Comparison of ENCODE assay signal across 8 mouse cellular contexts in the genomic region with DNA sequence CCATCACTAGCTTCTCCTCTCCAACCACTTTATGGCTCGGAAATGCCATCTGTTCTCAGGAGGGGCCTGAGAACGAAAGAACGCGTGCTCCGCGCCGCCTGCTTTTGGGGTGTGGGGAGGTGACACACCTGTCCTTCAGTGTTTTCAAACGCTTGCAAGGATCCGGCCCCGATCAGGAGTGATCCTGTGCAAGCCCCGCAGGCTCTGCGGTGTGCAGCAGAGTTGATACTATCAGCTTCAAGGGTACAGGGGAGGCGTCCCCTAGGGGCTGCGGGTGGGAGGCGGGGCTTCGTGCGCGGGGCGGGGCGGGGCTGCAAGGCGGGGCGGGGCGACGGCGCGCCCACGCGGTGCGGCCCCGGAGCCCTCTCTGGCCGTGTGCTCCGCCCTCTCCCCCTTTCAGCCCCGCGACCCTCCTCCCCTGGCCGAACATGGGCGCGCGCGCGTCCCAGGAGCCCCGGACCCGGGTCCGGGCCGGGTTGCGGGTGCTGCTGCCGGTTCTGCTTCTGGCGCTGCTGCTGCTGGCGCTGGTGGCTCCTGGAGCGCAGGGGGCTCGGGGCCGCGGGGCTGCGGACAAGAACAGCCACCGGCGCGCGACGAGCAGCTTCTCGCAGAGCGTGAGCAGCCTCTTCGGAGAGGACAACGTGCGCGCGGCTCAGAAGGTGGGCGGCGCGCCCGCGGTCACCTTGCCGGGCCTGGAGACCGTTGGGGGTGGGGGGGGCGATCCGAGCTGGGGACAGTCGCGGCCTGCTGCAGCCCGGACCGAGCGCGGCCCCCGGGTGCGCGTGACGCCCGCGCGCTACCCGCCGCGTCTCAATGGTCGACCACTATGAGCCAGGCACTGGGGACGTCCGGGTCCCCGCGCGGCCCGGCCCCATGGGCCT. TPM values are rescaled to one million over a fixed set of nuclear protein-coding genes. Genes with fewer than 3 reads are reported as not detected.
DNase-seq lines count a peak whose midpoint lies in the region; ATAC-seq and TF ChIP-seq lines count a peak whose summit lies in the region.

Gene Bri3bp, plus strand, starts transcription at position 335 of the 881 bp plus-strand sequence.

- ATAC-seq in embryonic facial prominence, embryonic 12.5 days (ENCODE audit: insufficient number of reproducible peaks, insufficient read depth, low FRiP score, low TSS enrichment): peak; percentile 92
- peak; percentile 95 for ATAC-seq in heart, embryonic 12.5 days (ENCODE audit: insufficient number of reproducible peaks, low FRiP score)
- ATAC-seq in kidney, embryonic 16.5 days (ENCODE audit: low FRiP score, low TSS enrichment): peak; percentile 94
- peak; percentile 90 for ATAC-seq in liver, embryonic 14.5 days (ENCODE audit: insufficient read depth)
- ATAC-seq in neural tube, embryonic 12.5 days (ENCODE audit: low FRiP score, low read depth): peak; percentile 90

- H3K79me2 ChIP-seq in C2C12 (ENCODE audit: control insufficient read depth, insufficient read depth): peaks cover 48% of the 10 kb centered on the region

- H3ac ChIP-seq in C2C12 (ENCODE audit: control insufficient read depth, insufficient read length, low read depth): peak within 1 kb of the TSS; percentile 80

- WGBS in embryonic facial prominence, embryonic 12.5 days: 1% methylated on average over 91 of the region's 97 CpGs
- under 1% methylated on average over 79 of the region's 97 CpGs for WGBS in heart, embryonic 12.5 days
- WGBS in kidney, embryonic 16.5 days: under 1% methylated on average over 63 of the region's 97 CpGs
- under 1% methylated on average over 84 of the region's 97 CpGs for WGBS in liver, embryonic 14.5 days (ENCODE audit: insufficient replicate concordance)
- under 1% methylated on average over 97 of the region's 97 CpGs for WGBS in neural tube, embryonic 12.5 days

- peak within 1 kb of the TSS; percentile 61 for H3K4me3 ChIP-seq in C2C12 (ENCODE audit: insufficient read depth, poor library complexity, severe bottlenecking)
- H3K4me3 ChIP-seq in embryonic facial prominence, embryonic 12.5 days: peak within 1 kb of the TSS; percentile 78
- H3K4me3 ChIP-seq in heart, embryonic 12.5 days: peak within 1 kb of the TSS; percentile 85
- peak within 1 kb of the TSS; percentile 87 for H3K4me3 ChIP-seq in kidney, embryonic 16.5 days (ENCODE audit: low read length)
- peak within 1 kb of the TSS; percentile 71 to 81 for H3K4me3 ChIP-seq in liver, embryonic 14.5 days (ENCODE audit: insufficient read depth in 1 of 2, low read depth in 2 of 2, low read length in 2 of 2)
- H3K4me3 ChIP-seq in neural tube, embryonic 12.5 days: peak within 1 kb of the TSS; percentile 92

- DNase-seq in adrenal gland, adult 8-10 months: no peak
- DNase-seq in liver, embryonic 14.5 days (ENCODE audit: low read depth in 3 of 3, low spot score in 3 of 3): peak; percentile 35 to 43 (median 38)
- DNase-seq in testis, postnatal 14 days (ENCODE audit: low spot score): peak; percentile 64

- no peak for TF ChIP-seq EP300 in liver, embryonic 14.5 days (IDR thresholded peaks at IDR 0.05; ENCODE audit: low read depth)

- peak within 1 kb of the TSS; percentile 87 for H3K9ac ChIP-seq in embryonic facial prominence, embryonic 12.5 days
- peak within 1 kb of the TSS; percentile 93 for H3K9ac ChIP-seq in heart, embryonic 12.5 days
- peak within 1 kb of the TSS; percentile 94 for H3K9ac ChIP-seq in kidney, embryonic 16.5 days (replicated peaks; ENCODE audit: low read length)
- peak within 1 kb of the TSS; percentile 76 for H3K9ac ChIP-seq in liver, embryonic 14.5 days (replicated peaks)
- peak within 1 kb of the TSS; percentile 90 for H3K9ac ChIP-seq in neural tube, embryonic 12.5 days

- peaks cover 15% of the 10 kb centered on the region for H3K79me3 ChIP-seq in C2C12 (ENCODE audit: low read depth)

- H3K27ac ChIP-seq in embryonic facial prominence, embryonic 12.5 days: peak within 1 kb of the TSS; percentile 69
- H3K27ac ChIP-seq in heart, embryonic 12.5 days (ENCODE audit: poor library complexity, severe bottlenecking): peak within 1 kb of the TSS; percentile 81
- peak within 1 kb of the TSS; percentile 80 for H3K27ac ChIP-seq in kidney, embryonic 16.5 days (ENCODE audit: low read length)
- peak within 1 kb of the TSS; percentile 24 for H3K27ac ChIP-seq in liver, embryonic 14.5 days
- H3K27ac ChIP-seq in neural tube, embryonic 12.5 days: peak within 1 kb of the TSS; percentile 57; the same call in 1 of the 2 replicates

- peaks cover 8% of the 10 kb centered on the region for H3K4me1 ChIP-seq in embryonic facial prominence, embryonic 12.5 days
- peaks cover 19% of the 10 kb centered on the region for H3K4me1 ChIP-seq in heart, embryonic 12.5 days (replicated peaks)
- H3K4me1 ChIP-seq in kidney, embryonic 16.5 days (ENCODE audit: insufficient read depth, low read length): peaks cover 15% of the 10 kb centered on the region
- H3K4me1 ChIP-seq in liver, embryonic 14.5 days (replicated peaks; ENCODE audit: control insufficient read depth in 2 of 2, insufficient read depth in 2 of 2, low read length in 1 of 2): peaks cover 4 to 18% of the 10 kb centered on the region in 2 experiments; a peak in 3 of 4 replicates
- H3K4me1 ChIP-seq in neural tube, embryonic 12.5 days: peaks cover 28% of the 10 kb centered on the region

- no peak for TF ChIP-seq CTCF in C2C12 (IDR thresholded peaks at IDR 0.05; ENCODE audit: control insufficient read depth, insufficient read depth, insufficient read length)
- 0 out of 2 replicates have a peak, but pooled peaks have one; percentile 12 for TF ChIP-seq CTCF in liver, embryonic 14.5 days (IDR thresholded peaks at IDR 0.05; ENCODE audit: low read depth)

- no peaks in the 10 kb centered on the region for H3K27me3 ChIP-seq in C2C12 (ENCODE audit: control insufficient read depth, insufficient read depth, insufficient read length)
- no peaks in the 10 kb centered on the region for H3K27me3 ChIP-seq in embryonic facial prominence, embryonic 12.5 days
- H3K27me3 ChIP-seq in heart, embryonic 12.5 days (replicated peaks): no peaks in the 10 kb centered on the region
- H3K27me3 ChIP-seq in kidney, embryonic 16.5 days (ENCODE audit: insufficient read depth, low read length): no peaks in the 10 kb centered on the region
- no peaks in the 10 kb centered on the region for H3K27me3 ChIP-seq in liver, embryonic 14.5 days (ENCODE audit: control insufficient read depth, insufficient read depth, low read length)
- H3K27me3 ChIP-seq in neural tube, embryonic 12.5 days (replicated peaks): no peaks in the 10 kb centered on the region

- H3K36me3 ChIP-seq in C2C12 (ENCODE audit: control insufficient read depth, insufficient read depth): no peaks in the 10 kb centered on the region
- H3K36me3 ChIP-seq in embryonic facial prominence, embryonic 12.5 days: 0 out of 2 replicates have a peak, but pooled peaks cover 9% of the 10 kb centered on the region
- peaks cover 9% of the 10 kb centered on the region; the same call in 1 of the 2 replicates for H3K36me3 ChIP-seq in heart, embryonic 12.5 days
- H3K36me3 ChIP-seq in kidney, embryonic 16.5 days (ENCODE audit: insufficient read depth, low read length): no peaks in the 10 kb centered on the region
- no peaks in the 10 kb centered on the region for H3K36me3 ChIP-seq in liver, embryonic 14.5 days (replicated peaks; ENCODE audit: control insufficient read depth, insufficient read depth, low read depth)
- no peaks in the 10 kb centered on the region for H3K36me3 ChIP-seq in neural tube, embryonic 12.5 days

- no peaks in the 10 kb centered on the region for H3K9me3 ChIP-seq in embryonic facial prominence, embryonic 12.5 days
- no peaks in the 10 kb centered on the region for H3K9me3 ChIP-seq in heart, embryonic 12.5 days (replicated peaks)
- H3K9me3 ChIP-seq in kidney, embryonic 16.5 days (ENCODE audit: low read length): no peaks in the 10 kb centered on the region
- H3K9me3 ChIP-seq in liver, embryonic 14.5 days (ENCODE audit: control insufficient read depth, low read length): no peaks in the 10 kb centered on the region
- no peaks in the 10 kb centered on the region for H3K9me3 ChIP-seq in neural tube, embryonic 12.5 days

- H3K4me2 ChIP-seq in embryonic facial prominence, embryonic 12.5 days (replicated peaks): peak within 1 kb of the TSS; percentile 58
- H3K4me2 ChIP-seq in heart, embryonic 12.5 days: peak within 1 kb of the TSS; percentile 86
- H3K4me2 ChIP-seq in kidney, embryonic 16.5 days (replicated peaks; ENCODE audit: low read depth, low read length): peak within 1 kb of the TSS; percentile 79
- peak within 1 kb of the TSS; percentile 92 for H3K4me2 ChIP-seq in liver, embryonic 14.5 days (ENCODE audit: low read depth)
- H3K4me2 ChIP-seq in neural tube, embryonic 12.5 days (replicated peaks): peak within 1 kb of the TSS; percentile 87

TF ChIP-seq in C2C12, 6 proteins besides CTCF, POLR2A, EP300 and RAD21:
- TF ChIP-seq MYOD1 (IDR thresholded peaks at IDR 0.05; ENCODE audit: control insufficient read depth, insufficient read length, low read depth) (no peak), FOSL1 (IDR thresholded peaks at IDR 0.05; ENCODE audit: insufficient read depth, low read length, poor library complexity, severe bottlenecking) (no peak), CEBPB (IDR thresholded peaks at IDR 0.05; ENCODE audit: low read depth) (no peak), USF1 (IDR thresholded peaks at IDR 0.05; ENCODE audit: low read depth) (no peak), MAX (IDR thresholded peaks at IDR 0.05) (no peak)
TF ChIP-seq in C2C12: peak in this region for 0.

RNA-seq across cellular contexts. Expression of gene Bri3bp, which starts in this region (rescaled TPM):
- 29.4 TPM for polyA plus RNA-seq in C2C12 (2012; fragmentation: generic; extraction: Trizol)
- total RNA-seq in adrenal gland, adult 8-10 months (2022): 10 to 100 TPM; 27.8 to 35.6 (median 31.6) TPM
- 39.4 and 42.2 TPM in 2 replicates for polyA plus RNA-seq in embryonic facial prominence, embryonic 12.5 days (2016; fragmentation: Nextera tagmentation; extraction: Ambion mirVana)
- polyA plus RNA-seq in heart, embryonic 12.5 days (2016; fragmentation: Nextera tagmentation; extraction: Ambion mirVana): 41.8 and 49.3 TPM in 2 replicates
- 44.4 and 46.1 TPM in 2 replicates for polyA plus RNA-seq in kidney, embryonic 16.5 days (2015; fragmentation: Nextera tagmentation; extraction: Ambion mirVana)
- polyA plus RNA-seq in liver, embryonic 14.5 days (2012; rRNA removed): 3.7 and 4.9 TPM in 2 replicates
- polyA plus RNA-seq in liver, embryonic 14.5 days (2014; fragmentation: Nextera tagmentation; extraction: Ambion mirVana): 16.4 and 21.1 TPM in 2 replicates
- 37.0 and 39.2 TPM in 2 replicates for polyA plus RNA-seq in neural tube, embryonic 12.5 days (2016; fragmentation: Nextera tagmentation; extraction: Ambion mirVana)

Comparison
In these comparisons a context has a peak if more than half of its experiments do, and no peak if none do; other contexts are left out.
1. H3K27ac ChIP-seq: peak in every context shown above with its lines; median percentile 81 in heart, embryonic 12.5 days; 80 in kidney, embryonic 16.5 days; 69 in embryonic facial prominence, embryonic 12.5 days; 57 in neural tube, embryonic 12.5 days; 24 in liver, embryonic 14.5 days.